Mouse (Mus musculus): Measurements from ENCODE around the gene Smap1.

Smap1 gene

DNA sequence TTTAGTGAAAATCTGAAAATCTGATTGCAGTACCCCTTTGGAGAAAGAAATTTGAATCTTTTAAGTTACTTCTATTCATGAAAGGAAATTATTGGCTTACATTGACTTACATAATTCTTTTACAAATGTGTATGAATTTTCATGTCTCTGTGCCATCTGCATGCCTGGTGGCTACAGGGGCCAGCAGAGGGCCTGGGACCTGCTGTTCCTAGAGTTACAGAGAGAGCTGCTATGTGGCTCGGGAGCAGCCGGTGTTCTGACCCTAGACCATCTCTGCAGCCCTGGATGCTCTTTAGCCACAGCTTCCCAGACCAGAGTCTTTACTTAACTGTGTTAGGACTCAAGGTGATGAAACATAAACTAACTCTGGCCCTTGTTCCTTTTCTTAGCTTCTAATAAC is 1.8 kb downstream of the Smap1 start:
- DNase-seq (ENCODE audit: low spot score) = no peak

DNA sequence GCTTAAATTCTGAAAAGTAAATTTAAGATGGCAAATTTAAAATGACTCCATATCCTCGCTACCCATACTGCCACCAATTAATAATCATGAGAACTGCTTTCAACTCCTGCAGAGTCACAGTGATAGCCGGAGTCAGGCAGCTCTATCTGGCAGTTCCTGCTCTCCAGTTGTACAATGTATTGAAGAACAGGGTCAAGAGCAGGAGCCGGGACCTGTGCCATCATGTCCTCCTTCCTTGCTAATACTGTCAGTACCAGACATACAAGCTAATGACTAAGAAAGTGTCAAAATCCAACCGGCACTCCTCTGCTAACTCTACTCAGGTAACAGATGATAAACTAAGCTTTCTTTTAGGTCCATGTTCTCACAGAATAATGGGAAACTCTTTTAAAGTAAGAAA is 3.0 kb downstream of the Smap1 start:
- DNase-seq (ENCODE audit: low spot score) = no peak

DNA sequence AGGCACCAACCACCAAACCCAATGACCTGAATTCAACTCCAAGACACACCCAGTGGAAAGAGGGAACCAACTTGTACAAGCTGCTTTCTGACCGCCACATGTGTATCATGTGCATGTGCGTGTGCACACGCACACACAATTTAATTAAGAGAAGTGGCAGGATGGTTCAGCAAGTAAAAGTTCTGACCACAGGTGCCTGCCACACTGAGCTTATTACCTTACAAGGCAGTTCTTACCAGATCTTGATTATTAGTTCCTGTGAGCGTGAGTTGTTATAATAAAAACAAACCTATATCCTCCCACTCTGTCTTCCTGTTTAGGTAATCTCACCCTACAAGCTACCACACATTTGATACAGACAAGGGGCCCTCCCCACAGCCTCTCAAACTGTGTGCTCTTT is 6.6 kb downstream of the Smap1 start:
- no peak for DNase-seq (ENCODE audit: low spot score)

- no peak for DNase-seq (ENCODE audit: low spot score)
Observed at GRCm38 (mm10) chr1:23912988-23913387, 9.1 kb downstream of the Smap1 start.

GRCm38 (mm10) chr1:23906082-23906481 is 16.0 kb downstream of the Smap1 start:
- no peak for DNase-seq (ENCODE audit: low spot score)

DNA sequence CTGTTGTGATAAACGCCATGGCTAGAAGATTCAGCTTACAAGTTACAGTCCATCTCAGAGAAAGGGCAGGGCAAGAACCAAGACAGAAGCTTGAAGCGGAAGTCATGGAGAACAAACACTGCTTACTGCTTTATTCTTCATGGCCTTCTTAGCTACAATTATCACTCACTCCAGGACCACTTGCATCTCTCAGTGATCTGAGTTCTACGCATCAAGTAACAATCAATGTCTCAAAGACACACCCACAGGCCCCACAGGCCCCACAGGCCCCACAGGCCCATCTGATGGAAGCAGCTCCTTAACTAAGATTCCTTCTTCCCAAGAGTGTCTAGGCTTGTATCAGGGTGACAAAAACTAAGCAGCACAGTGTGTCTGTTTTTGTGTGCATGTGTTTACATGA is 18.8 kb downstream of the Smap1 start:
- DNase-seq (ENCODE audit: low spot score) = no peak

DNA sequence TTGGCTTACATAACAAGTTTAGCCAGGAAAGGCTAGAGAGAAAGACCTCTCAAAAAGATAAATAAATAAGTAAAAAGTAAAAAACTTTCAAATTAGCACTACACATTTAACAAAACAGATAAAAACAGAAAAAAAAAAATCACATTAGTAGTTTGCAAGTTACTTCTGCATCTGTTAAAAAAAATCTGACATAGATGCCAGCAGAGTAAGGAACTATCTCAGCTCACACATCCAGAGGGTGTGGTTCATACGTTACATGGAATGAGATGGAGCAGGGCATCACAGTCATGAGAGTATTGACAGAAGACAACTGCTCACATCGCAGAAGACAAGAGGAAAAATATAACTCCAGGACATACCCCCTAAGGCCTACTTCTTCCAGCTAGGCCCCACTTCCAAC is 19.4 kb downstream of the Smap1 start:
- DNase-seq (ENCODE audit: low spot score) = no peak

GRCm38 (mm10) chr1:23899647-23900020 is 22.5 kb downstream of the Smap1 start:
- no peak for DNase-seq (ENCODE audit: low spot score)

GRCm38 (mm10) chr1:23899020-23899646 is 23.0 kb downstream of the Smap1 start:
- no peak for DNase-seq (ENCODE audit: low spot score)

GRCm38 (mm10) chr1:23892072-23892471 is 30.0 kb downstream of the Smap1 start:
- no peak for DNase-seq (ENCODE audit: low spot score)

GRCm38 (mm10) chr1:23884914-23885313 is 37.2 kb downstream of the Smap1 start:
- no peak for DNase-seq (ENCODE audit: low spot score)

- no peak for DNase-seq (ENCODE audit: low spot score)
Observed at GRCm38 (mm10) chr1:23884087-23884668, 37.9 kb downstream of the Smap1 start.

GRCm38 (mm10) chr1:23882681-23883080 is 39.4 kb downstream of the Smap1 start:
- no peak for DNase-seq (ENCODE audit: low spot score)

DNA sequence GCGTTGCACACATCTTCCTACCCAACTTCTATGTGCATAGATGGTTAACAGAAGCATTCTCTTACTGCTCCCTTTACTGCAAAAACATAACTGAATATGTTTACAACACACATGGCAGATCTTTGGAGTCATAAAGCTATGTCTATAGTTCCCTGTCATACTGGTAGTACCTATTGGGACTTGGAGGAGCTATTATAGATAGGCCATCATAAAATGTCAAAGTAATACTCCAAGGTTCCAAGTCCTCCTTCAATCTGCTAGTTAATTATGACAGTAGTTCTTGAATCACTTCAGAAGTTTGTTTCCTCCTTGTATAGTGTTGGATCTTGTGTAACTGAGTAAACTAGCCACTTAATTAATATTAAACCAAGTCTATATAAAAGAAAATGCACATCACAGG is 49.9 kb downstream of the Smap1 start:
- no peak for DNase-seq (ENCODE audit: low spot score)

DNA sequence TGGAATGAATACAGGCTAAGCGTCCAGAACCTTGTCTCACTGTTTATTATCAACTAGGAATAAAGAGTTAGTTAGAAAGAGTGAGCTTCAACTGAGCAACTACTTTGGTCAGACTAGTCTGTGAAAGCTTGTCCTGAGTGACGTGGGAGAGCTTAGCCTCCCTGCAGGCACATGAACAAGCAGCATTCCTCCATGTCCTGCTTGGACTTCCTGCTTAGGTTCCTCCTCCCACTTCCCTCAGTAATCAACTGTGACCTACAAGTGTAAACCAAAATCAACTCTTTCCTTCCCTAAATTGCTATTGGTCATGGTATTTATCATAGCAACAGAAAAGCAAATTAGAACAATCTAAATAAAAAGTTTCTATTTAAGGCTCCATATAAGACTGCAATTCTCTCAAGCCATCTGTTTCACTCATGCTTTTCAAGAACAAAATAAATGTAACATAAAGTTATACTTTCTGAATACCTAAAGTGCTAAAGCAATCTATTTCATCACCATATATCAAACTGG is 54.7 kb downstream of the Smap1 start:
- no peak for DNase-seq (ENCODE audit: low spot score)

- no peak for DNase-seq (ENCODE audit: low spot score)
Observed at GRCm38 (mm10) chr1:23865566-23865965, 56.6 kb downstream of the Smap1 start.

DNA sequence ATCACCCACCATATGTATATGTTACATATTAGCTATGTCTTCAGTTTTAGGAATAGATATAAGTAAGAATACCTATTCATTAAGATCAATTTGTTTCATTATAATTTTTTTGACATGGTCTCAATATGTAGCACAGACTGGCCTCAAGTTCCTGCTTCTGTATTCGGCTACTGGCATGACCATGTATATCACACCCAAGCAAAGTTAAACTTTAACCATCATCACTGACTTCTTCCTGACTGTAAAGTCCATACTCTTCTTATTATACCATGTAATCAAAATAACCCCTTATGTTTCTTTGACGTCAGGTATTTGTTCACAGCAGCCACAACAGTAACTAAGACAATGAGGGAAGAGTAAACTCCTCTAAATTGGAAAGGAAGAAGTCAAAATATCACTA is 61.2 kb downstream of the Smap1 start:
- no peak for DNase-seq (ENCODE audit: low spot score)

DNA sequence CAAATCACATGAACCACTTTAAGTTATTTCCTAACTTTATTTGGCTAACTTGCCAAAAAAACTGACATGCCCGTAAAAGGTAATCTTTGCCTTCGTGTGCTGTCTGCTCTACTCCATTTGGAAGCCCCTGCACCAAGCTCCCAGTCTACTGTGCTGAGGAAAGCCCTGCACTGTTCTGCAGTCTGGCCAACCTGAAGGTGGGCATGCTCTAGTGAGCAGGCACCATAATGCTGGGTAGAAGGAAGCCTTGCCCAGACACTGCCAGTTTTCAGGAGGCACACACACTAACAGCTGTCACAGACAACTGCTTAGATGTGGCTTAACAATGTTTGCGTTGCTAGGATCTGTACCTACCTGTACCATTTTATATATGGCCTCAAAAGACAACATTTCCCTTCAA is 66.5 kb downstream of the Smap1 start:
- DNase-seq (ENCODE audit: low spot score) = no peak

- DNase-seq (ENCODE audit: low spot score) = no peak
Observed at GRCm38 (mm10) chr1:23846044-23846680, 76.0 kb downstream of the Smap1 start.

DNA sequence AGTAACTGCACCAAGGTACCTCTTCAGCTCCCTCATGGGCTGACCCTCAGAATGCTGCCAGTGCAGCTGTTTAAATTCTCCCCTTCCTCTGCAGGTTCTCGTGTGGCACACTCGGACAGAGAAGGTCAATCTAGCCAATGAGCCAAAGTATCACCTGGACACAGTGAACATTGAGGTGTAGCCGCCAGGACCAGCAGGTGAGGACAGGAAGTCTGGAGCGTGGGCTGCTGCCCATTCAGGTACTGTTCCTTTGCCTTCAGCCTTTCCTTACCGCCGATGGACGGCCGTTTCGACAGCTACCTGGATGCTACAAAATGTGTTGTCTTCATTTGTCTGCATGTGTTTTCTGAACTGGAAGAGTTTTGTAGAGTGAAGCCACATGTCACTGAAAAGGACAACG is 77.1 kb downstream of the Smap1 start:
- no peak for DNase-seq (ENCODE audit: low spot score)

DNA sequence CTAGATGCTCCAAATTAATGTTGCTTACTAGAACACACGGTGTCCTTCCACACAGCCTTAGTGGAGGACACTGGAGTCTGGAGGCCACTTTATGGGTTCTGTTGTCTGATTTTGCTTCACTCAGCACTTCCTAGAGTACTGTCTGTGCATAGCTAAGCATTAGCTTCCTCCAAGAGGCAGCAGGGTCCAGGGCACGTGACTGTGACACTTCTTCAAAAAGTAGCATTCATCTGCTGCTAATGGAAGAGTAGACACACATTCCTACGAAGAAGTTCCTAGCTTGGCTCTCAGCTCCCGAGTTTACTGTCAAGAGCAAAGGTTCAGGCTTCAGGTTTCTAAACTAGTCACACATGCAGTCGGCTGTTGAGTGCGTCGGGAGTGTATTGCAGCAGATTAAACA is 78.3 kb downstream of the Smap1 start:
- DNase-seq (ENCODE audit: low spot score) = no peak

DNA sequence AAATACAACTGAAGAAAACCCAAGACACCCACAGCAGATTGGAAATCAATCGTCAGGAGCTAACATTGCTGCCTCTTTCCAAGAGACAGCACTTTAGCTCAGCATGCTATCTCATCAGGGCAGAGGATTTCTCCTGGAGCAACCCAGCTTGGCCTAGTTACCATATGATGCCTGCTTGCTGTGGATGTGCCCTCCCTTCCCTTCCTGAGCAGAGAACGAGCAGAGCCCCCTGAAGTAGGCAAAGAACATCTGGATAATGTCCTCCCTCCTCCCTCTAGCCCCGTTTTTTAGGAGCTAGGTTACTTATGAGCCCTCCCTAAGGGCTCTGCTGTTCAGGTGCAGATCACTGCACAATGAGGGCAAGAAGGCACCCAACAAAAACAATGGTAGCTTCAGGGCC is 79.5 kb downstream of the Smap1 start:
- DNase-seq (ENCODE audit: low spot score) = no peak

DNA sequence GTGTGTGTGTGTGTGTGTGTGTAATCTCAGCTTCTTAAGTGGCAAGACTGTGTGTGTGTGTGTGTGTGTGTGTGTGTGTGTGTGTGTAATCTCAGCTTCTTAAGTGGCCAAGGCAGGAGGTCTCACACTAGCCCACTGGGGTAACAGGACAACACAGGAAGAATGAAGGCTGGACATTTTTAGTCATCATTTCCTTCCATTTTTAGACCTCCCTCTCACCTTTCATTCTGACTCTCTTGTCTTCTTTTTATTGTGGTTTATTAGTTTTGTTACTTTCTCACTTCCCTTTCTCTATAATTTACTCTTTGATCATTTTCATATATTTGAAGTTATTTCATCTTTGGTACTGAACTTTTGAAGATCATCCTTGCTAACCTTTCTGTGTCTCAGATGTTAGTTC is 81.2 kb downstream of the Smap1 start:
- DNase-seq (ENCODE audit: low spot score) = no peak

DNA sequence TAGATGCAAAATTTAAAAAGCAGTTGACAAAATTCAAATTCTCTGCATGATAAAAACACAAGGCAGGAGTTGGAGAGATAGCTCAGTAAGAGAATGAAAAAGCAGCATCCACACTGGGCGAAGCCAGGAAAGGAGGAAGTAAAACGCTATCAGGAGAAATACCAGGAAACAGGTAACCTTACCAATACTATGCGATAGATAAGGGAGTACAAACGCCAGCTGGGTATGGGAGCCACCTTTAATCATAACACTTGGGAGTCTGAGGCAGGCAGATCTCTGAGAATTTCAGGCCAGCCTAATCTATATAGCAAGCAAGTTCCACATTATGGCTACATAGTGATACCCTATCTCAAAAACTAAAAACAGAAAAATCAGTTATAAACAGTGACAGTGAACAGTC is 85.5 kb downstream of the Smap1 start:
- DNase-seq (ENCODE audit: low spot score) = no peak

All from left cerebral cortex, adult 11 months (tissue).